Mouse (Mus musculus) adrenal gland, postnatal 36 days (tissue): ENCODE measurements around the gene Cfi. TPM values are rescaled to one million over a fixed set of nuclear protein-coding genes. Genes with fewer than 3 reads are reported as not detected.

Source experiments
- total RNA-seq, 2 experiments: library from RNA; stranded (reverse); gene quantifications; 2 replicates each; pipeline ENCODE4 v1.2.3; 2021

Cfi gene
- total RNA-seq, 2 experiments from 2014 or later = 0.36 TPM; not detected in 1

Other genes starting within 250 kb of the Cfi start
- gene Egf, start 80.6 kb upstream of the Cfi start, total RNA-seq = 1 to 10 TPM in 1 of 2 experiments, under 1 TPM in 1; 0.53 to 1.3 TPM
- not detected for gene Lrit3, start 31.9 kb upstream of the Cfi start, total RNA-seq
- not detected for gene Rrh, start 13.3 kb upstream of the Cfi start, total RNA-seq
- 10 to 100 TPM; 48.6 to 54.7 TPM for gene Gar1, start 4.5 kb upstream of the Cfi start, total RNA-seq
- gene Pla2g12a, start 42.7 kb downstream of the Cfi start, total RNA-seq = 10 to 100 TPM; 34.8 to 48.0 TPM
- 10 to 100 TPM; 28.3 to 44.9 TPM for gene Casp6, start 65.5 kb downstream of the Cfi start, total RNA-seq
- gene Mcub, start 134.3 kb downstream of the Cfi start, total RNA-seq = 10 to 100 TPM in 1 of 2 experiments, 1 to 10 TPM in 1; 8.9 to 11.7 TPM
- gene Sec24b, start 225.7 kb downstream of the Cfi start, total RNA-seq = 10 to 100 TPM; 62.9 to 68.2 TPM